Mouse (Mus musculus): ENCODE data around the gene Rap2c.

DNA sequence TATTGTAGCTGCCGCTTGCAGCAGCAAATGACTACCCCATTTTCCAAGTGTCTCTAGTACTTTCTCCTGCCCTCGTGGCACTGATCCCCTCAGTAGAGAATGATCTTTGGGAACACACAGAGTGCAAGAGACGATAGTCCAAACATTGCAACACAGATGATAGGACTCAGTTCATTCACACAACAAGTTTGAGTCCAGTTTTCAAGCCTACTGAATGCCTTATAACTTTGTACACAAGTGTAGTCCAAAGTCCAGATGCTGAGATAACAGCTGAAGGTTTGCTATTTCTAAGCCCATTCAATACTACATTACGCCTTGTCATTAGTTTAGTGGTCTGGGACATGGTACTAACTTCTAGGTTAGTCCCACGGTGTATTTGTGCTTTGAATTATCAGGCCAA lies 40.5 kb upstream of the Rap2c start:
- TF ChIP-seq CTCF (IDR thresholded peaks at IDR 0.05; ENCODE audit: borderline replicate concordance, extremely low read depth, insufficient read depth, insufficient read length) = no peak
- no peak for TF ChIP-seq POLR2A (IDR thresholded peaks at IDR 0.05; ENCODE audit: borderline replicate concordance, extremely low read depth, insufficient read depth, insufficient read length, poor library complexity, severe bottlenecking)
